Mouse (Mus musculus): ENCODE measurements around the gene Olfr1145. TPM values are rescaled to one million over a fixed set of nuclear protein-coding genes. Genes with fewer than 3 reads are reported as not detected.

Gene Olfr1145
- polyA plus RNA-seq (2016; fragmentation: Nextera tagmentation; extraction: Ambion mirVana), result not detected in 2 replicates

- H3K4me3 ChIP-seq, result no peak within 1 kb of the TSS
- 86% methylated on average over 1 of the region's 1 CpGs for WGBS
- DNase-seq (ENCODE audit: extremely low spot score, low spot score), result no peak
- no peaks in the 10 kb centered on the region for H3K4me1 ChIP-seq
- no peaks in the 10 kb centered on the region for H3K27me3 ChIP-seq (ENCODE audit: poor library complexity, severe bottlenecking)
- no peaks in the 10 kb centered on the region for H3K36me3 ChIP-seq (replicated peaks)
- no peak within 1 kb of the TSS for H3K27ac ChIP-seq
- H3K9me3 ChIP-seq, result no peaks in the 10 kb centered on the region
These were observed at the start of gene Olfr1145 for GRCm38 (mm10) chr2:87809522-87809921. Olfr1145 (plus strand) TSS chr2:87809822.

- no peaks in the 10 kb centered on the region for H3K36me3 ChIP-seq (replicated peaks)
- no peak overlapping the region for H3K27ac ChIP-seq
- no peak for DNase-seq (ENCODE audit: extremely low spot score, low spot score)
- WGBS, result 68% methylated on average over 1 of the region's 1 CpGs
- no peak overlapping the region for H3K4me3 ChIP-seq
- H3K4me1 ChIP-seq, result no peaks in the 10 kb centered on the region
- no peaks in the 10 kb centered on the region for H3K9me3 ChIP-seq
- H3K27me3 ChIP-seq (ENCODE audit: poor library complexity, severe bottlenecking), result no peaks in the 10 kb centered on the region
These were observed 33.5 kb upstream of the Olfr1145 start for GRCm38 (mm10) chr2:87776143-87776542.

GRCm38 (mm10) chr2:87779183-87779582 lies 30.4 kb upstream of the Olfr1145 start, which contains the start of gene Olfr152:
Olfr152 (plus strand) TSS chr2:87779483.
- no peak for DNase-seq (ENCODE audit: extremely low spot score, low spot score)
- WGBS, result 91% methylated on average over 4 of the region's 4 CpGs
- Histone ChIP-seq H3K9me3 (no peaks in the 10 kb centered on the region), H3K36me3 (replicated peaks) (no peaks in the 10 kb centered on the region), H3K4me3 (no peak within 1 kb of the TSS), H3K27ac (no peak within 1 kb of the TSS), H3K27me3 (ENCODE audit: poor library complexity, severe bottlenecking) (no peaks in the 10 kb centered on the region), H3K4me1 (no peaks in the 10 kb centered on the region)

- no peak within 1 kb of the TSS for H3K27ac ChIP-seq
- DNase-seq (ENCODE audit: extremely low spot score, low spot score), result no peak
- H3K36me3 ChIP-seq (replicated peaks), result no peaks in the 10 kb centered on the region
- H3K27me3 ChIP-seq (ENCODE audit: poor library complexity, severe bottlenecking), result no peaks in the 10 kb centered on the region
- no peak within 1 kb of the TSS for H3K4me3 ChIP-seq
- no peaks in the 10 kb centered on the region; the same call in 1 of the 2 replicates for H3K9me3 ChIP-seq
- no peaks in the 10 kb centered on the region for H3K4me1 ChIP-seq
These were observed 9.3 kb upstream of the Olfr1145 start, which contains the start of gene Olfr1143 for GRCm38 (mm10) chr2:87800292-87800691. Olfr1143 (plus strand) TSS chr2:87800592.

- no peaks in the 10 kb centered on the region for H3K9me3 ChIP-seq
- no peak within 1 kb of the TSS for H3K27ac ChIP-seq
- no peak within 1 kb of the TSS for H3K4me3 ChIP-seq
- 87% methylated on average over 1 of the region's 1 CpGs for WGBS
- DNase-seq (ENCODE audit: extremely low spot score, low spot score), result no peak
- H3K27me3 ChIP-seq (ENCODE audit: poor library complexity, severe bottlenecking), result no peaks in the 10 kb centered on the region
- no peaks in the 10 kb centered on the region for H3K4me1 ChIP-seq
- no peaks in the 10 kb centered on the region for H3K36me3 ChIP-seq (replicated peaks)
These were observed 20.6 kb downstream of the Olfr1145 start, which contains the start of gene Olfr1148 for GRCm38 (mm10) chr2:87830233-87830632. Olfr1148 (plus strand) TSS chr2:87830533.

GRCm38 (mm10) chr2:87843693-87844092 lies 34.1 kb downstream of the Olfr1145 start, which contains the start of gene Olfr1150-ps1:
Olfr1150-ps1 (plus strand) TSS chr2:87843993.
- no peaks in the 10 kb centered on the region for H3K9me3 ChIP-seq
- 81% methylated on average over 1 of the region's 1 CpGs for WGBS
- H3K4me3 ChIP-seq, result no peak within 1 kb of the TSS
- no peak for DNase-seq (ENCODE audit: extremely low spot score, low spot score)
- H3K4me1 ChIP-seq, result no peaks in the 10 kb centered on the region
- no peaks in the 10 kb centered on the region for H3K36me3 ChIP-seq (replicated peaks)
- H3K27ac ChIP-seq, result no peak within 1 kb of the TSS
- no peaks in the 10 kb centered on the region for H3K27me3 ChIP-seq (ENCODE audit: poor library complexity, severe bottlenecking)

- H3K9me3 ChIP-seq, result no peaks in the 10 kb centered on the region
- H3K27ac ChIP-seq, result no peak within 1 kb of the TSS
- DNase-seq (ENCODE audit: extremely low spot score, low spot score), result no peak
- H3K4me1 ChIP-seq, result no peaks in the 10 kb centered on the region
- 86% methylated on average over 1 of the region's 1 CpGs for WGBS
- no peaks in the 10 kb centered on the region for H3K36me3 ChIP-seq (replicated peaks)
- no peaks in the 10 kb centered on the region for H3K27me3 ChIP-seq (ENCODE audit: poor library complexity, severe bottlenecking)
- no peak within 1 kb of the TSS for H3K4me3 ChIP-seq
These were observed 45.9 kb downstream of the Olfr1145 start, which contains the start of gene Olfr1151 for GRCm38 (mm10) chr2:87855562-87855961. Olfr1151 (plus strand) TSS chr2:87855862.

Other genes starting within 250 kb of the Olfr1145 start
- not detected in 2 replicates for gene Olfr1129, start 235.9 kb upstream of the Olfr1145 start, polyA plus RNA-seq (2016; fragmentation: Nextera tagmentation; extraction: Ambion mirVana)
- not detected in 2 replicates for gene Olfr1130, start 203.6 kb upstream of the Olfr1145 start, polyA plus RNA-seq (2016; fragmentation: Nextera tagmentation; extraction: Ambion mirVana)
- gene Olfr1131, start 182.7 kb upstream of the Olfr1145 start, polyA plus RNA-seq (2016; fragmentation: Nextera tagmentation; extraction: Ambion mirVana), result not detected in 2 replicates
- gene Olfr1132, start 172.3 kb upstream of the Olfr1145 start, polyA plus RNA-seq (2016; fragmentation: Nextera tagmentation; extraction: Ambion mirVana), result not detected in 2 replicates
- gene Olfr1133, start 162.4 kb upstream of the Olfr1145 start, polyA plus RNA-seq (2016; fragmentation: Nextera tagmentation; extraction: Ambion mirVana), result not detected in 2 replicates
- gene Olfr1134, start 151.4 kb upstream of the Olfr1145 start, polyA plus RNA-seq (2016; fragmentation: Nextera tagmentation; extraction: Ambion mirVana), result not detected in 2 replicates
- not detected in 2 replicates for gene Olfr1135, start 136.2 kb upstream of the Olfr1145 start, polyA plus RNA-seq (2016; fragmentation: Nextera tagmentation; extraction: Ambion mirVana)
- gene Olfr1136, start 115.9 kb upstream of the Olfr1145 start, polyA plus RNA-seq (2016; fragmentation: Nextera tagmentation; extraction: Ambion mirVana), result not detected in 2 replicates
- gene Olfr1137, start 96.6 kb upstream of the Olfr1145 start, polyA plus RNA-seq (2016; fragmentation: Nextera tagmentation; extraction: Ambion mirVana), result not detected in 2 replicates
- not detected in 2 replicates for gene Olfr1138, start 69.8 kb upstream of the Olfr1145 start, polyA plus RNA-seq (2016; fragmentation: Nextera tagmentation; extraction: Ambion mirVana)
- not detected in 2 replicates for gene Olfr1140, start 66.1 kb upstream of the Olfr1145 start, polyA plus RNA-seq (2016; fragmentation: Nextera tagmentation; extraction: Ambion mirVana)
- not detected in 2 replicates for gene Olfr1141, start 55.8 kb upstream of the Olfr1145 start, polyA plus RNA-seq (2016; fragmentation: Nextera tagmentation; extraction: Ambion mirVana)
- gene Olfr152, start 30.3 kb upstream of the Olfr1145 start, polyA plus RNA-seq (2016; fragmentation: Nextera tagmentation; extraction: Ambion mirVana), result not detected in 2 replicates
- gene Olfr1143, start 9.2 kb upstream of the Olfr1145 start, polyA plus RNA-seq (2016; fragmentation: Nextera tagmentation; extraction: Ambion mirVana), result not detected in 2 replicates
- not detected in 2 replicates for gene Olfr1148, start 20.7 kb downstream of the Olfr1145 start, polyA plus RNA-seq (2016; fragmentation: Nextera tagmentation; extraction: Ambion mirVana)
- gene Olfr1150-ps1, start 34.2 kb downstream of the Olfr1145 start, polyA plus RNA-seq (2016; fragmentation: Nextera tagmentation; extraction: Ambion mirVana), result not detected in 2 replicates
- not detected in 2 replicates for gene Olfr1151, start 46.0 kb downstream of the Olfr1145 start, polyA plus RNA-seq (2016; fragmentation: Nextera tagmentation; extraction: Ambion mirVana)
- gene Olfr1152, start 56.7 kb downstream of the Olfr1145 start, polyA plus RNA-seq (2016; fragmentation: Nextera tagmentation; extraction: Ambion mirVana), result not detected in 2 replicates
- not detected in 2 replicates for gene Olfr1153, start 85.1 kb downstream of the Olfr1145 start, polyA plus RNA-seq (2016; fragmentation: Nextera tagmentation; extraction: Ambion mirVana)
- not detected in 2 replicates for gene Olfr1154, start 95.3 kb downstream of the Olfr1145 start, polyA plus RNA-seq (2016; fragmentation: Nextera tagmentation; extraction: Ambion mirVana)
- not detected in 2 replicates for gene Olfr1155, start 135.3 kb downstream of the Olfr1145 start, polyA plus RNA-seq (2016; fragmentation: Nextera tagmentation; extraction: Ambion mirVana)
- not detected in 2 replicates for gene Olfr1156, start 143.3 kb downstream of the Olfr1145 start, polyA plus RNA-seq (2016; fragmentation: Nextera tagmentation; extraction: Ambion mirVana)
- not detected in 2 replicates for gene Olfr1157, start 158.5 kb downstream of the Olfr1145 start, polyA plus RNA-seq (2016; fragmentation: Nextera tagmentation; extraction: Ambion mirVana)
- not detected in 2 replicates for gene Olfr74, start 164.8 kb downstream of the Olfr1145 start, polyA plus RNA-seq (2016; fragmentation: Nextera tagmentation; extraction: Ambion mirVana)
- gene Olfr1158, start 180.3 kb downstream of the Olfr1145 start, polyA plus RNA-seq (2016; fragmentation: Nextera tagmentation; extraction: Ambion mirVana), result not detected in 2 replicates
- not detected in 2 replicates for gene Olfr1160, start 198.4 kb downstream of the Olfr1145 start, polyA plus RNA-seq (2016; fragmentation: Nextera tagmentation; extraction: Ambion mirVana)
- gene Olfr1161, start 213.0 kb downstream of the Olfr1145 start, polyA plus RNA-seq (2016; fragmentation: Nextera tagmentation; extraction: Ambion mirVana), result not detected in 2 replicates
- gene Olfr73, start 227.9 kb downstream of the Olfr1145 start, polyA plus RNA-seq (2016; fragmentation: Nextera tagmentation; extraction: Ambion mirVana), result not detected in 2 replicates
- not detected in 2 replicates for gene Olfr1162, start 241.3 kb downstream of the Olfr1145 start, polyA plus RNA-seq (2016; fragmentation: Nextera tagmentation; extraction: Ambion mirVana)